Mouse (Mus musculus): ENCODE data around the gene Mgat3.

Gene Mgat3

DNA sequence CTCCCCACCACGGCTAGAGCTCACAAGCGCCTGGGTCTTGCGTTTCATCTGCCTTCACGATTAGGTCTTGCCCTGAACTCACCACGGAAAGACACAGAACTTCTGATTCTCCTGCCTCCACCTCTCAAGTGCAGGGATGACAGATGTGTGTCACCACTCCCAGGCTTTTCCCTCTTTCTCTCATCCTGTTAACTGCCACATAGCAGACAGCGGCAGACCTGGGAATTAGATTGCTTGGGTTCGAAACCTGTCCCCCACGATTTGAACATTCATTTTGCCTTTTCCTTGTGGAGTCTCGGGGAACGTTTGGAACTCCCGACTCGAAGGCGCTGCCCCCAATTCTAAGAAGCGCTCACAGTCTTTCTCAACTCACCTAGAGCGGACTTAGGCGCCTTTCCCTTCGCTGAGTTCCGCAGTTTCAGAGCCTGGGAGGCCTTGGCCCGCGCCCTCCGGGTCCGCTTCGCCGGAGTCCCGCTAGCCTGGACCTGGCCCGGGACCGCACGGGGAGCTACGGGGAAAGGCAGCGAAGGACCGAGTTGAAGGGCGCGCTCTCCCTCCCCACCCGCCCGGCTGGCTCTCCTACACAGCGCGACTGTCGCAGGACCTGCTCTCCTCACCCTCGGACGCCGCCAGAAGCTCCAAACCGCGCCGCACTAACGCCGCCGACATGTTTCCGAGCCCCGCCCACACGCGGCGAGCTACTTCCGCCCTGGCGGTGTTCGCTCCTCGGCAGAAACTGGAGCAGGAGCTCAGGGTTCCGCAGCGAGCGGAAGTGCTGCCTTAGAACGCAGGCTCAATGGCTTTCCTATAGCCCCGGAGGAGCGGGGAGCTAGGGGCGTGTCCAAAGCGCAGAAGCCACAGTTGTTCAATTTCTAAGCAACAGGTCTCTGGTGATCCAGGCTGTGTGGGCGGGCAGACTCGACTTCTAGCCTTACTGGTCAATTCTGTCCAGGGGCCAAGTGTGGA, 90.4 kb downstream of the Mgat3 start, which contains the start of gene Rps19bp1:
Rps19bp1 (minus strand) TSS at position 706 of the 966 bp plus-strand sequence.
- DNase-seq, result peak; percentile 96
